Mouse (Mus musculus): ENCODE data around the gene Theg. TPM values are rescaled to one million over a fixed set of nuclear protein-coding genes. Genes with fewer than 3 reads are reported as not detected.

Gene Theg
- polyA plus RNA-seq, 1 experiment from 2014 or later = not detected

GRCm38 (mm10) chr10:79584426-79584825 lies 2.7 kb downstream of the Theg start:
- H3K27ac ChIP-seq (ENCODE audit: low read depth, low read length) = no peak overlapping the region
- no peaks in the 10 kb centered on the region for H3K4me1 ChIP-seq (ENCODE audit: control insufficient read depth, insufficient read depth, low read length)
- no peak overlapping the region for H3K4me3 ChIP-seq (ENCODE audit: low read length)
- H3K27me3 ChIP-seq (ENCODE audit: control insufficient read depth, insufficient read depth, low read length) = no peaks in the 10 kb centered on the region
- no peak for ATAC-seq (ENCODE audit: low FRiP score, low TSS enrichment)
- no peaks in the 10 kb centered on the region for H3K9me3 ChIP-seq (ENCODE audit: control insufficient read depth, low read length)
- WGBS = 73% methylated on average over 9 of the region's 9 CpGs
- H3K4me2 ChIP-seq (replicated peaks; ENCODE audit: low read depth, low read length) = no peak overlapping the region
- no peaks in the 10 kb centered on the region for H3K36me3 ChIP-seq (ENCODE audit: control insufficient read depth, insufficient read depth, low read length)
- no peak overlapping the region for H3K9ac ChIP-seq (ENCODE audit: low read depth, low read length)

GRCm38 (mm10) chr10:79584021-79584420 lies 3.1 kb downstream of the Theg start:
- Histone ChIP-seq H3K27me3 (ENCODE audit: control insufficient read depth, insufficient read depth, low read length) (no peaks in the 10 kb centered on the region), H3K4me3 (ENCODE audit: low read length) (no peak overlapping the region), H3K9me3 (ENCODE audit: control insufficient read depth, low read length) (no peaks in the 10 kb centered on the region), H3K27ac (ENCODE audit: low read depth, low read length) (no peak overlapping the region), H3K4me1 (ENCODE audit: control insufficient read depth, insufficient read depth, low read length) (no peaks in the 10 kb centered on the region), H3K36me3 (ENCODE audit: control insufficient read depth, insufficient read depth, low read length) (no peaks in the 10 kb centered on the region), H3K4me2 (replicated peaks; ENCODE audit: low read depth, low read length) (no peak overlapping the region), H3K9ac (ENCODE audit: low read depth, low read length) (no peak overlapping the region)
- 55% methylated on average over 7 of the region's 7 CpGs for WGBS
- no peak for ATAC-seq (ENCODE audit: low FRiP score, low TSS enrichment)

GRCm38 (mm10) chr10:79581501-79581900 lies 5.6 kb downstream of the Theg start:
- H3K9me3 ChIP-seq (ENCODE audit: control insufficient read depth, low read length) = no peaks in the 10 kb centered on the region
- ATAC-seq (ENCODE audit: low FRiP score, low TSS enrichment) = no peak
- WGBS = 82% methylated on average over 8 of the region's 8 CpGs
- H3K4me2 ChIP-seq (replicated peaks; ENCODE audit: low read depth, low read length) = no peak overlapping the region
- H3K4me1 ChIP-seq (ENCODE audit: control insufficient read depth, insufficient read depth, low read length) = no peaks in the 10 kb centered on the region
- no peaks in the 10 kb centered on the region for H3K36me3 ChIP-seq (ENCODE audit: control insufficient read depth, insufficient read depth, low read length)
- no peak overlapping the region for H3K9ac ChIP-seq (ENCODE audit: low read depth, low read length)
- H3K27ac ChIP-seq (ENCODE audit: low read depth, low read length) = no peak overlapping the region
- H3K4me3 ChIP-seq (ENCODE audit: low read length) = no peak overlapping the region
- H3K27me3 ChIP-seq (ENCODE audit: control insufficient read depth, insufficient read depth, low read length) = no peaks in the 10 kb centered on the region

DNA sequence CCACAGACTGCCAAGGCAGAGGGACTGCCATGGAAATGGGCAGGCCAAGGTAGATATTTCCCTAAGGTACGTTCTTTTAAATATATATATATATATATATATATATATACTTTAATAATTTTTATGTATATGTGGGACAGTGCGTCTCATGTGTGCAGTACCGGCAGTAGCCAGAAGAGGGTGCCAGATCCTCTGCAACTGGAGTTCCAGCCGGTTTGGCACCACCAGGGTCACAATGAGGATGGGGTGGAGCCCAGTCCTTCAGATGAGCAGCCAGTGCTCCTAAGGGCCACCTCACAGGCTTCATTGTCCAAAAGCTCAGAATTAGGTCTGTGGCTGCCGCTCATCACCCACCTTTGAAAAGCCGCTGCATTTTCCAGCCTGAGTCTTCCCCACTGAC lies 6.3 kb downstream of the Theg start:
- H3K4me2 ChIP-seq (replicated peaks; ENCODE audit: low read depth, low read length) = no peak overlapping the region
- H3K9me3 ChIP-seq (ENCODE audit: control insufficient read depth, low read length) = no peaks in the 10 kb centered on the region
- 40% methylated on average over 6 of the region's 6 CpGs for WGBS
- H3K4me1 ChIP-seq (ENCODE audit: control insufficient read depth, insufficient read depth, low read length) = no peaks in the 10 kb centered on the region
- no peak overlapping the region for H3K4me3 ChIP-seq (ENCODE audit: low read length)
- no peak overlapping the region for H3K27ac ChIP-seq (ENCODE audit: low read depth, low read length)
- H3K27me3 ChIP-seq (ENCODE audit: control insufficient read depth, insufficient read depth, low read length) = no peaks in the 10 kb centered on the region
- H3K9ac ChIP-seq (ENCODE audit: low read depth, low read length) = no peak overlapping the region
- no peak for ATAC-seq (ENCODE audit: low FRiP score, low TSS enrichment)
- H3K36me3 ChIP-seq (ENCODE audit: control insufficient read depth, insufficient read depth, low read length) = no peaks in the 10 kb centered on the region

GRCm38 (mm10) chr10:79580356-79580755 lies 6.8 kb downstream of the Theg start:
- H3K36me3 ChIP-seq (ENCODE audit: control insufficient read depth, insufficient read depth, low read length) = no peaks in the 10 kb centered on the region
- 67% methylated on average over 7 of the region's 7 CpGs for WGBS
- no peaks in the 10 kb centered on the region for H3K4me1 ChIP-seq (ENCODE audit: control insufficient read depth, insufficient read depth, low read length)
- H3K27me3 ChIP-seq (ENCODE audit: control insufficient read depth, insufficient read depth, low read length) = no peaks in the 10 kb centered on the region
- ATAC-seq (ENCODE audit: low FRiP score, low TSS enrichment) = no peak
- H3K9me3 ChIP-seq (ENCODE audit: control insufficient read depth, low read length) = no peaks in the 10 kb centered on the region
- no peak overlapping the region for H3K9ac ChIP-seq (ENCODE audit: low read depth, low read length)
- no peak overlapping the region for H3K27ac ChIP-seq (ENCODE audit: low read depth, low read length)
- no peak overlapping the region for H3K4me2 ChIP-seq (replicated peaks; ENCODE audit: low read depth, low read length)
- no peak overlapping the region for H3K4me3 ChIP-seq (ENCODE audit: low read length)

DNA sequence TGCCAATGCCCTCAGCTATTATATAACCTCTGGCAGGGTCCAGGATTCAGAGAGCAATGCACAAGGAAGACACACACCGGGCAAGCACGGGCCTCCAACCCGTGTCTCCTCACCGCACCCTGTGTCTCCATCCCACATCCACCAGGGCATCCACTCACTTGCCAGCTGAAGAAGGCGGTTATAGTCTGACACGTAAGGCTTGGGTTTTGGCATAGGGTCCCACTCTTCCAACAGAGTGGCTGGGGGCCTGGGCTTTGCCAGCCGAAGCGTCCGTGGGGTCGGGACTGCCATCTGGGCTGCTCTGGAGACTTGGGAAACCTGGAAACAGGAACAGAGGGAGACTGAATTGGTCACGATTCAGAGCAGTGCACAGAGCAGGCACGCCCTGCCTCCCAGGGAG lies 7.3 kb downstream of the Theg start:
- H3K27me3 ChIP-seq (ENCODE audit: control insufficient read depth, insufficient read depth, low read length) = no peaks in the 10 kb centered on the region
- H3K4me3 ChIP-seq (ENCODE audit: low read length) = no peak overlapping the region
- 82% methylated on average over 12 of the region's 12 CpGs for WGBS
- ATAC-seq (ENCODE audit: low FRiP score, low TSS enrichment) = no peak
- 0 out of 2 replicates have a peak, but pooled peaks cover 3% of the 10 kb centered on the region for H3K4me1 ChIP-seq (ENCODE audit: control insufficient read depth, insufficient read depth, low read length)
- no peak overlapping the region for H3K4me2 ChIP-seq (replicated peaks; ENCODE audit: low read depth, low read length)
- no peaks in the 10 kb centered on the region for H3K36me3 ChIP-seq (ENCODE audit: control insufficient read depth, insufficient read depth, low read length)
- H3K27ac ChIP-seq (ENCODE audit: low read depth, low read length) = no peak overlapping the region
- H3K9me3 ChIP-seq (ENCODE audit: control insufficient read depth, low read length) = no peaks in the 10 kb centered on the region
- H3K9ac ChIP-seq (ENCODE audit: low read depth, low read length) = no peak overlapping the region

DNA sequence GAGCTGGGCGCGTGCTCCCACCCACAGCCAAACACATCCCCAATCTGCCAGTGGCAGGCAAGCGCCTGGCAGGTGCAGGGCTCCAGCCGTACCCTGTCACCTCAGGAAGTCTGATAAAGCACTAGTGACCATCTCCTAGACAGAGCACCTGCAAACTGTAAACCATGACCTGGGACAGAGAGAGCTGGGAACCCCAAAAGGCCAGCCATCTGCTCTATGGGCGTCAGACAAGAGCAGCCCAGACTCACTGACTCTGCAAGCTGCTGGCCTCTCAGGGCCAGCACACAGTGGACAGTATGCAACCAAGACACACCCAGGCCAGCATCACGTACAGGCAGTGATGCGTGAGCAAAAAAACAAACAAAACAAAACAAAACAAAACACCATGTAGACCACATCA lies 8.2 kb downstream of the Theg start:
- no peak overlapping the region for H3K4me2 ChIP-seq (replicated peaks; ENCODE audit: low read depth, low read length)
- WGBS = 78% methylated on average over 7 of the region's 7 CpGs
- H3K4me1 ChIP-seq (ENCODE audit: control insufficient read depth, insufficient read depth, low read length) = 0 out of 2 replicates have a peak, but pooled peaks cover 3% of the 10 kb centered on the region
- no peak overlapping the region for H3K27ac ChIP-seq (ENCODE audit: low read depth, low read length)
- H3K9me3 ChIP-seq (ENCODE audit: control insufficient read depth, low read length) = no peaks in the 10 kb centered on the region
- no peak overlapping the region for H3K4me3 ChIP-seq (ENCODE audit: low read length)
- H3K36me3 ChIP-seq (ENCODE audit: control insufficient read depth, insufficient read depth, low read length) = no peaks in the 10 kb centered on the region
- no peak for ATAC-seq (ENCODE audit: low FRiP score, low TSS enrichment)
- H3K9ac ChIP-seq (ENCODE audit: low read depth, low read length) = no peak overlapping the region
- H3K27me3 ChIP-seq (ENCODE audit: control insufficient read depth, insufficient read depth, low read length) = no peaks in the 10 kb centered on the region

DNA sequence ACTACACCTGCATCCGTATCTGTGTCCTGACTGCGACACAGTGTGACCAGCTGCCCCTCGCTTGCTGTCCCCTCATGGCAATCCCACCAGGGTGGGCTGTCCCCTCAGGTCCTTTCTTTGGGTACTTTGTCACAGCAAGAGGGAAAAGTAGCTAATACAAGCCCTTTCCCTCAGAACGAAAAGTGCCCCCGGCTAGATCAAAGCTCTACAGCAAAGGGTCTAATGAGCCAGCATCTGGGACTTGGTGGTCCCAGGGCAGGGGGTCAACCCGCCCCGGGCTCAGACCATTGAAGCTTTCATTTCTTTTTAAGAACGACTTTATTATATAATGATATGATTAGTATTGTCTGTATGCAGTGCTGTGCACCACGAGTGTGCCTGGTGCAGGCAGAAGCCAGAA lies 8.9 kb downstream of the Theg start:
- no peaks in the 10 kb centered on the region for H3K36me3 ChIP-seq (ENCODE audit: control insufficient read depth, insufficient read depth, low read length)
- 0 out of 2 replicates have a peak, but pooled peaks cover 3% of the 10 kb centered on the region for H3K4me1 ChIP-seq (ENCODE audit: control insufficient read depth, insufficient read depth, low read length)
- H3K9me3 ChIP-seq (ENCODE audit: control insufficient read depth, low read length) = no peaks in the 10 kb centered on the region
- no peak overlapping the region for H3K9ac ChIP-seq (ENCODE audit: low read depth, low read length)
- no peak overlapping the region for H3K27ac ChIP-seq (ENCODE audit: low read depth, low read length)
- no peak overlapping the region for H3K4me3 ChIP-seq (ENCODE audit: low read length)
- WGBS = 77% methylated on average over 9 of the region's 9 CpGs
- ATAC-seq (ENCODE audit: low FRiP score, low TSS enrichment) = no peak
- H3K4me2 ChIP-seq (replicated peaks; ENCODE audit: low read depth, low read length) = no peak overlapping the region
- no peaks in the 10 kb centered on the region for H3K27me3 ChIP-seq (ENCODE audit: control insufficient read depth, insufficient read depth, low read length)

- no peak overlapping the region for H3K27ac ChIP-seq (ENCODE audit: low read depth, low read length)
- ATAC-seq (ENCODE audit: low FRiP score, low TSS enrichment) = no peak
- H3K4me3 ChIP-seq (ENCODE audit: low read length) = no peak overlapping the region
- H3K4me2 ChIP-seq (replicated peaks; ENCODE audit: low read depth, low read length) = no peak overlapping the region
- H3K9ac ChIP-seq (ENCODE audit: low read depth, low read length) = no peak overlapping the region
- no peaks in the 10 kb centered on the region for H3K36me3 ChIP-seq (ENCODE audit: control insufficient read depth, insufficient read depth, low read length)
- H3K27me3 ChIP-seq (ENCODE audit: control insufficient read depth, insufficient read depth, low read length) = no peaks in the 10 kb centered on the region
- H3K4me1 ChIP-seq (ENCODE audit: control insufficient read depth, insufficient read depth, low read length) = 0 out of 2 replicates have a peak, but pooled peaks cover 3% of the 10 kb centered on the region
- H3K9me3 ChIP-seq (ENCODE audit: control insufficient read depth, low read length) = no peaks in the 10 kb centered on the region
- WGBS = 74% methylated on average over 4 of the region's 4 CpGs
These were observed 9.8 kb downstream of the Theg start for GRCm38 (mm10) chr10:79577376-79577775.

Measured in kidney, embryonic 14.5 days (tissue).